Mouse (Mus musculus): ENCODE results near the gene Mpv17l2. TPM values are rescaled to one million over a fixed set of nuclear protein-coding genes. Genes with fewer than 3 reads are reported as not detected.
A peak's percentile ranks its signal among the peaks of the same experiment; 100 is the strongest.

Gene Mpv17l2
- total RNA-seq, 2 experiments from 2014 or later, result 33.3 to 35.7 TPM

DNA sequence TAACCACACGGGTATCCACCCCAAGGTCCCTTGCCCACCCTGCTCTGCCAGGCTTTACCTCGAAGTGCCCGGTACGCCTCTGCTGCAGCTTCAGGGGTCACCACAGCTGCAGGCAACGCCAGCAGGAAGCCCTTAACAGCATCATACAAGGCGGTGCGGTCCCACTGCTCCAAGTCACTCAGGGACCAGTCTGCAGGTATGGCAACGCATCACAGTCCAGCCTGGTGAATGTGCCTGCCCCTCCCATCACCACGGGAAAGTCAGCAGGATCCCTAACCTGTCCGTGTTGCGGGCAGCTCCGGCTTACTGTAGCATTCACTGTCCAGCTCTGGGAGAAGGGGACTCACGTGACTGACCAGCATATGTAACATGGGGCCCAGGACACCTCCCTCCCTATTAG is 11.3 kb upstream of the Mpv17l2 start:
- Histone ChIP-seq H3K4me3 (no peak overlapping the region), H3K27ac (no peak overlapping the region)
- no peak for TF ChIP-seq CTCF (IDR thresholded peaks at IDR 0.05)
- intact Hi-C loops (cut with DNase I), result no loop called here
- DNase-seq (ENCODE audit: extremely low spot score in 1 of 2, low spot score in 2 of 2), result no peak

DNA sequence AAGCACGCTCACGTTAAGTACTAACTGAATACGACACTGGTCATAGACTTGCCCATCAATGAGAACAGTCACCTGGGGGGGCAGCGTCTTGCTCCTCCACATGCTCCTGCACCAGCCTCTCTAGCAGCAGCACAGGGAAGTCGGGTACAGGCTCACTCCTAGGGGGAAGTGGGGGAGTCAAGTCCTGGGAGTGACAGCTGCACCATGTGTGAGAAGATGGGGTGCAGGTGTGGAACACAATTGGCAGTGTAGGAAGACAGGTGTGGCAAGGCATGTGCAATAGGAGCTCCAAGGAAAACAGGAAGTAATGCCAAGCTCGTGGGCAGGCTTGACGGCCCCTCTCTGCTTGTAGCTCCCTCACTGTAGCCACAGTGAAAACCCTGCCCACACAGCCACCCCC is 10.5 kb upstream of the Mpv17l2 start:
- H3K4me3 ChIP-seq, result no peak overlapping the region
- intact Hi-C loops (cut with DNase I), result no loop called here
- TF ChIP-seq CTCF (IDR thresholded peaks at IDR 0.05), result no peak
- no peak for DNase-seq (ENCODE audit: extremely low spot score in 1 of 2, low spot score in 2 of 2)
- H3K27ac ChIP-seq, result no peak overlapping the region

DNA sequence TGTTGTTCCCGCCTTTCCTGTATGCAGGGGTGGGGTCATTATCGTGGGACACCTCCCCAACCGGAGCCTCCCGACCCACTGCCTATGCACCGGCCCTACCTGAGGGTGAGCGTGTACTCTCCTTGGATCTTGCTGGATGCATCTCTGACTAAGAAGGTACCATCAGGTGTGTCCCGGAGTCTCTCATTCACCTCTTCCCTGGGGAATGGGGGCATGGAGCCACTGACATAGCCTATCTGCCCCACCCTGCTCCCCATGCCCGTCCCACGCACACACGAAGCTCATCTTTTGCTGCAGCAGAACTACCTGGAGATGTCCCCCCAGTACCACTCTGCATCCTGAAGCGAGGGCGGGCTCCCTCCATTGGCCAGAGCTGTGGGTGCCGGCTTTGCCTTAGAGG is 10.0 kb upstream of the Mpv17l2 start:
- no peak for DNase-seq (ENCODE audit: extremely low spot score in 1 of 2, low spot score in 2 of 2)
- no peak for TF ChIP-seq CTCF (IDR thresholded peaks at IDR 0.05)
- H3K27ac ChIP-seq, result no peak overlapping the region
- intact Hi-C loops (cut with DNase I), result no loop called here
- H3K4me3 ChIP-seq, result no peak overlapping the region

DNA sequence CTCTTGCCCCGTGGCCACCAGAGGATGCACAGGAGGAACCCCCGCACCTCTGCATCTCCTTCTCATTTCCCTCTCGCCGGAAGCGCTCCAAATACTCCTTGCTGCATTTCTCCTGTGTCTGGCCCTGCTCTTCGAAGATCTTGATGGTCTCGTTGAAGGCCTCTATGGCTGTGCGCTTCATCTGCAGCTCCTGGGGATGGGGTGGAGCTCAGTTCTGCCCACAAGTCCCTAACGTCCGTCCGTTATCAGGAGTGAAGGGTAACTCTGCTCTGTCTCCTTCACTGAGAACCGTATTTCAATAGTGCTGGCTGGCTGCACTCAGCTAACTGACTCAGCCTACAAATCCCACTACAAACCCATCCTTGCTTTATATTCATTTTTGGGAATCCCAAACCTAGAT is 9.1 kb upstream of the Mpv17l2 start:
- TF ChIP-seq CTCF (IDR thresholded peaks at IDR 0.05), result no peak
- intact Hi-C loops (cut with DNase I), result loop anchor here (1.0 to 2.0 kb wide), 2 partner anchors 50 to 69 kb away; partner anchors contain the start of gene Arrdc2
- no peak overlapping the region for H3K4me3 ChIP-seq
- DNase-seq (ENCODE audit: extremely low spot score in 1 of 2, low spot score in 2 of 2), result no peak
- H3K27ac ChIP-seq, result no peak overlapping the region

DNA sequence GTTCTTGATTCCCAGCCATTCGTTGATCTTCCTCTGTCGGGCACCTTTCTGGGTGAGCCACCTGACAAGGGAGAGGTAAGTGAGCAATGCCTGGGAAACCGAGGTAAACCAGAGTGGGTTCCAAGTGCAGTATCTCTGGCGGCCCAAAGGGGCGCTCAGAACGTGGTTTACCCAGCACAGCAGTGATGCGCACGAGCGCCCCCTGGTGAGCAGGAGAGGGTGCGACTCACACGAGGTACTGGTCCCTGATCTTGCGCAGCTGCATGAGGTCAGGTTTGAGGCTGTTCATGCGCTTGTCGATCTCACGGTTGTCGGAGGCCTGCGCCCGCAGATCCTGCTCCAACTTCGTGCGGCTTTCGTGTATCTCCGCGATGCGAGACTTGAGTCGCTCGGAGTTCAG is 8.6 kb upstream of the Mpv17l2 start:
- intact Hi-C loops (cut with DNase I), result loop anchor here (1.0 to 2.0 kb wide), 2 partner anchors 49 to 69 kb away; partner anchors contain the start of gene Arrdc2
- Histone ChIP-seq H3K27ac (no peak overlapping the region), H3K4me3 (no peak overlapping the region)
- TF ChIP-seq CTCF (IDR thresholded peaks at IDR 0.05), result no peak; the same call in none of the 2 replicates
- peak; percentile 95 to 97 for DNase-seq (ENCODE audit: extremely low spot score in 1 of 2, low spot score in 2 of 2)

DNA sequence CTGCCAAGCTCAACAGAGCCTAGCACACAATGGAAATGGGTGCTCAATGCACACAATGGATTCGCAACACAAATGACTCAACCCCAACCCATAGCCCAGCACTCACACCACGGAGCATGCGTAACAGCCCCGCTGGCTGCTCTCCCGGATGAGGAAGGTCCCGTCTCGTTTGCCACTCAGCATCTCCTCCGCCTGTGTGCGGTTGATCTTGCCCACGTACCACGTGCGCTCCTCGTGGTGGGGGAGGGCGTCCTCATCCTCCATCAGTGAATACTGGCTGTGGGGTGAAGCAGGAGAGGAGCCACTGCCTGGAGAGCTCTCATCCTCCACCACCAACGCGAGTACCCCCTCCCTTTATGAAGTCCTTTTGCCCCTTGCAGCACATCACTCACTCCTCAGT is 8.2 kb upstream of the Mpv17l2 start:
- Histone ChIP-seq H3K27ac (no peak overlapping the region), H3K4me3 (no peak overlapping the region)
- TF ChIP-seq CTCF (IDR thresholded peaks at IDR 0.05), result no peak
- no peak for DNase-seq (ENCODE audit: extremely low spot score in 1 of 2, low spot score in 2 of 2)
- intact Hi-C loops (cut with DNase I), result loop anchor here (1.0 to 2.0 kb wide), 2 partner anchors 49 to 70 kb away; partner anchors contain the start of gene Arrdc2

DNA sequence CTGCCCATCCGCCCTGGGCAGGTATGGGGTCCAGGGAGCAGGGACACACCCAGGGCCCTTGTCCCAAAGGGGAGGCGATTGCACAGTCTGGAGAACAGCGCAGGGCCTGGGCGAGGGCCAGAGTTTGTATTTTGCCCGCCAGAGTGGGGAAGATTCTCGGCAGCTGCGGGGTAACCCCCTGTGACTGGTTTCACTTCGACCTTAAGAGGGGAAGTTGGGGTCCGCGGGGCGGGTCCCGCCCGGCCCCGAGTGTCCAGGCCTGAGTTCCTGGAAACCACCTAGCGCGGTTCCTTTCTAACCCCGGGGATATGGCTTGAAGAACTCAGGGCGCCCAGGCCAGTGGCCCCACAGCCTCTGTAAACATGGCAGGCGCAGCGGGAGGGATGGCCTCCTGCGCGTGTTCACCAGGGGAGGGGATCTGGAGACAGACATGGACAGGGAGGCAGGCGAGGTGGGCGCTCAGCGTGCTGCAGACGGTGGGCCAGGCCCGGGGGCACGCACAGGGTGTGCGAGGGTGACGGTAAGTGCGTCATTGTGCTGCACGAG is 7.6 kb upstream of the Mpv17l2 start:
- no peak for TF ChIP-seq CTCF (IDR thresholded peaks at IDR 0.05)
- intact Hi-C loops (cut with DNase I), result loop anchor here (2.0 kb wide), 1 partner anchor 70 kb away; the partner anchor contains the start of gene Arrdc2
- no peak for DNase-seq (ENCODE audit: extremely low spot score in 1 of 2, low spot score in 2 of 2)
- H3K4me3 ChIP-seq, result no peak overlapping the region
- H3K27ac ChIP-seq, result no peak overlapping the region

DNA sequence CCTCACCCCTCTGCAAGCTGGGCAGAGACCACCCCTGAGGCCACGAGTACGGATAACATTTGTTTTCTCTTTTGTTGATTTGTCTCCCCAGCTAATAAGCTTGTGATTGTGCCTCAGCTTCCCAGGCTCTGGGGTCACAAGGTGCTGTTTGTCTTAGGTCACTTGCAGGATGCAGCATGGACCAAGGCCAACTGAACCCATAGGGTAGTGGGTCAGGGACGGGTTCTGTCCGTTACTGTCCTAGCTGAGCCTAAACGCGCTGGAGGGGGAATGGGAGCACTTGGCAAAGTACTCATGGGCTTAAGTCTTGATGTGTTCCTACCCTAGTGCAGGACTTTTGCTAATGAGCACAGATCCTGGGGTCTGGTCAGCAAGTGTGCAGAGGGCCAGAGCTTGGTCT is 6.8 kb upstream of the Mpv17l2 start:
- no peak overlapping the region for H3K4me3 ChIP-seq
- no peak overlapping the region for H3K27ac ChIP-seq
- no peak for DNase-seq (ENCODE audit: extremely low spot score in 1 of 2, low spot score in 2 of 2)
- intact Hi-C loops (cut with DNase I), result no loop called here
- TF ChIP-seq CTCF (IDR thresholded peaks at IDR 0.05), result no peak

DNA sequence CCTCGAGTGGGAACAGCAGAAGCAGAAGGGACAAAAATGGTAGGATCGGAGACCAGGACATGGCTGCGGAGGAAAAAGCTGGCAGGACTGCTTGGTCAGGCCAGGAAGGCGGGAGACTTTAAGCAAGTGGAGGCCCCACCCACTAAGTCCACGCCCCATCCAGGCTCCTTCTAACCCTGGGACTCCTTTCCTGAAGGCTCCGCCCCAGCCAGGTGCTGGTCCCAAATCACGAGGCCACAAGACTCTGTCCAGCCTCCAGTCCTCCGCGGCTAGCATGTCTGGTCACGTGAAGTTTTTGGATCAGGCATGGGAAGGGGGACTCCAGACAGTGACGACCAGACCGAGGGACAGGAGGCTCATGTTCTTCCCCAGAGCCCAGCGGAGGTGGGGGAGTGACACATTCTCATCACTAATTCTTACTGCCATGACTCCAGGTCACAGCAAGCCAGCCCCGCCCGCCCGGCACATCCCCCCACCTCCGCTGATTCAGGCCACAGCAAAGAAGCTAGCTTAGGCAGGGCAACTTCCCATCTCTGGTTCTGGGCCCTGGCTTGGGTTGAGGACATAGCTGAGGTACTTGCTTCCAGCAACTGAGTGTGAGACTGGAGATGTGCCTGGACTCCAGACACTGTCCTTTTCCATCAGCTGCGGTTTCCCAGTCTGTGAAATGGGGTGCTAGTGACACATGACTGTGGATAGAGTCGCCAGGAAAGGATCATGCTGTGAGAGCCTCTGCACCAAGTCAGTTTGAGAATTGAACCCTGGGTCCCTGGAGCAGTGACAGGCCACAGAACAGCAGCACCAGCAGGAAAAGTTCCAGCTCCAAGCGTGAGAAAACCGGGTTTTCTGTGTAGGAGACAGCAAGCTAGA is 6.1 kb upstream of the Mpv17l2 start:
- intact Hi-C loops (cut with DNase I), result no loop called here
- Histone ChIP-seq H3K27ac (no peak overlapping the region), H3K4me3 (peak overlapping the region; percentile 28)
- DNase-seq (ENCODE audit: extremely low spot score in 1 of 2, low spot score in 2 of 2), result no peak
- TF ChIP-seq CTCF (IDR thresholded peaks at IDR 0.05), result no peak

DNA sequence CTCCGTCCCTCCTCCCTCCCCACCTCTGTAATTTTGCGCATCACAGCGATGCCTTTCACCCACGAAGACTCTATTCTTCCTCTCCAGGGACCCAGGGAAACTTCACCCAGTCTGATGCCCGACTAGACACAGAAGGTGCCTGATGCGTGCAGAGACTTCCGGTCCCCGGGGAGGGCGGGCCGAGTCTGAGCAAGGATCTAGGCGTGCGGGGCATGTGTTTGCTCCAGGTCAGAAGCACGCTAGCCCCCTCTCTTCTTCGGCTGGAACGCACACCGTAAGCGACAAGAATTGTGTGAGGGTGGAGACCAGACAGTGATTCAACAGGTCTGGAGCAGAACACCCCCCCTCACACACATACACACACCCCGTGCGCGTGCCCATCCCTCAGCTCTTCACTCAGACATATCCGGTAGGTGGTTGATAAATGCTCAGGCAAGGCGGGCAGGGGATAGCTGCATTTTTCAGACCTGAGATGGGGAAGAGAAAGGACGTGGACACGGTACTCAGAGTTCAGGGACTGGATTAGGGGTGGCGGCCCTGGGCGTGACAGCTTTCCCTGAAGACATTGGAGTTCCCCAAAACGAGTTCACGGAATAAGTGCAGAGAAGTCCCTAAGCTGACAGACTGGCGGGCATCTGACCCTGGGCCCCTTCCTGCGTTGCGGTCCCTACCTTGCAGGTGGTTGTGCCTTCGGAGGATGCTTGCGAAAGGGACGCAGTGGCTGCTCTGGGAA is 5.3 kb upstream of the Mpv17l2 start:
- H3K27ac ChIP-seq, result no peak overlapping the region
- intact Hi-C loops (cut with DNase I), result no loop called here
- no peak for TF ChIP-seq CTCF (IDR thresholded peaks at IDR 0.05)
- H3K4me3 ChIP-seq, result peak overlapping the region; percentile 28
- no peak for DNase-seq (ENCODE audit: extremely low spot score in 1 of 2, low spot score in 2 of 2)

DNA sequence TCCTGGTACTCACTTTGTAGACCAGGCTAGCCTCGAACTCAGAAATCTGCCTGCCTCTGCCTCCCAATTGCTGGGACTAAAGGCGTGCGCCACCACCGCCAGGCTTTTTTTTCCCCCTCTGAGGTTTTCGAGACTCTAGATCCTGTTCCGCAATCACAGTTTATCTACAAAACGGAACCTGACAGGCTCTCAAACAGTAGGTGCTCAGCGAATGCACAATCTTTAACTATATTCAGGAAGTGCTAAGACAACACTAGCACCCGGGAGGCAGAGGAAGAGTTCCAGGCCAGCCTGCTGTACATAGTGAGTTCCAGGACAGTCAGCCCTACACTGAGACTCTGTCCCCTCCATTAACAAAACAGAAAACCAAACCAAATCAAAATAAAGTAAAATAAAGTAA is 4.6 kb upstream of the Mpv17l2 start:
- no peak for TF ChIP-seq CTCF (IDR thresholded peaks at IDR 0.05)
- no peak overlapping the region; the same call in 1 of the 2 replicates for H3K4me3 ChIP-seq
- no peak for DNase-seq (ENCODE audit: extremely low spot score in 1 of 2, low spot score in 2 of 2)
- intact Hi-C loops (cut with DNase I), result no loop called here
- no peak overlapping the region for H3K27ac ChIP-seq

DNA sequence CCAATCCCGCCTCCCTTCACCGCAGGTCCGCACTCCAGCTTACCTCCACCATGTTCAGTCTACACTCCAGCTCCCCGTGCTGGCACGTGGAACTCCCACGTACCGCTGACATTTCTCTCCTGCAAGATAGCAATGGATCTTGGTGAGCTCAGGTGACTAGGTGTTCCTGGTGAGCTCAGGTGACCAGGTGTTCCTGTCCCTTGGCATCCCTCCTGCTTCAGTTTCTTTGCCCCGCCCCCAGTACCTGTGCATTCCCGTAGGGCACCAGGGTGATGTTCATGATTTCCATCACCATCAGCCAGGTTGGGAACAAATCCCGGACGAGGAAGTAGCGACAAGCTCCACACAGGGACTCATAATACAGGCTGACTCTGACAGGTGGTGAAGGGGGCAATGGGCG is 3.9 kb upstream of the Mpv17l2 start:
- DNase-seq (ENCODE audit: extremely low spot score in 1 of 2, low spot score in 2 of 2), result no peak
- no peak overlapping the region for H3K27ac ChIP-seq
- intact Hi-C loops (cut with DNase I), result no loop called here
- no peak overlapping the region for H3K4me3 ChIP-seq
- no peak for TF ChIP-seq CTCF (IDR thresholded peaks at IDR 0.05)
